Mouse (Mus musculus): ENCODE results near the gene Padi3. TPM values are rescaled to one million over a fixed set of nuclear protein-coding genes. Genes with fewer than 3 reads are reported as not detected.

The Padi3 gene
- polyA plus RNA-seq, 1 experiment from 2014 or later, result 0.45 TPM

- Histone ChIP-seq H3K9ac (no peak overlapping the region), H3K9me3 (replicated peaks) (peaks cover 6% of the 10 kb centered on the region; the same call in 1 of the 2 replicates), H3K27ac (ENCODE audit: poor library complexity, severe bottlenecking) (peak overlapping the region; percentile 14; the same call in 1 of the 2 replicates), H3K4me3 (no peak overlapping the region), H3K4me2 (no peak overlapping the region), H3K36me3 (no peaks in the 10 kb centered on the region), H3K4me1 (replicated peaks) (peaks cover 53% of the 10 kb centered on the region), H3K27me3 (replicated peaks) (no peaks in the 10 kb centered on the region)
- 21% methylated on average over 10 of the region's 10 CpGs for WGBS
- peak; percentile 15; the same call in 1 of the 2 replicates for ATAC-seq (ENCODE audit: insufficient number of reproducible peaks, low FRiP score)
Observed at GRCm38 (mm10) chr4:140815996-140816917, 5.8 kb upstream of the Padi3 start.

- ATAC-seq (ENCODE audit: insufficient number of reproducible peaks, low FRiP score), result no peak
- Histone ChIP-seq H3K9me3 (replicated peaks) (peaks cover 5% of the 10 kb centered on the region; the same call in 1 of the 2 replicates), H3K27ac (ENCODE audit: poor library complexity, severe bottlenecking) (no peak overlapping the region; the same call in 1 of the 2 replicates), H3K27me3 (replicated peaks) (no peaks in the 10 kb centered on the region), H3K4me3 (no peak overlapping the region), H3K9ac (no peak overlapping the region), H3K36me3 (no peaks in the 10 kb centered on the region), H3K4me2 (no peak overlapping the region), H3K4me1 (replicated peaks) (peaks cover 58% of the 10 kb centered on the region)
- WGBS, result 45% methylated on average over 5 of the region's 5 CpGs
Observed at GRCm38 (mm10) chr4:140815496-140815895, 5.0 kb upstream of the Padi3 start.

GRCm38 (mm10) chr4:140814241-140815225 lies 4.1 kb upstream of the Padi3 start:
- H3K36me3 ChIP-seq, result no peaks in the 10 kb centered on the region
- H3K4me3 ChIP-seq, result peak overlapping the region; percentile 45
- H3K27me3 ChIP-seq (replicated peaks), result no peaks in the 10 kb centered on the region
- 0 out of 2 replicates have a peak, but pooled peaks have one; percentile 36 for ATAC-seq (ENCODE audit: insufficient number of reproducible peaks, low FRiP score)
- H3K4me2 ChIP-seq, result peak overlapping the region; percentile 72
- peak overlapping the region; percentile 57; the same call in 1 of the 2 replicates for H3K9ac ChIP-seq
- 24% methylated on average over 36 of the region's 36 CpGs for WGBS
- no peak overlapping the region; the same call in 1 of the 2 replicates for H3K27ac ChIP-seq (ENCODE audit: poor library complexity, severe bottlenecking)
- H3K9me3 ChIP-seq (replicated peaks), result peaks cover 5% of the 10 kb centered on the region; the same call in 1 of the 2 replicates
- H3K4me1 ChIP-seq (replicated peaks), result peaks cover 61% of the 10 kb centered on the region

GRCm38 (mm10) chr4:140813358-140814185 lies 3.1 kb upstream of the Padi3 start:
- Histone ChIP-seq H3K27ac (ENCODE audit: poor library complexity, severe bottlenecking) (no peak overlapping the region), H3K9ac (no peak overlapping the region), H3K4me3 (peak overlapping the region; percentile 45), H3K9me3 (replicated peaks) (peaks cover 5% of the 10 kb centered on the region; the same call in 1 of the 2 replicates), H3K27me3 (replicated peaks) (peaks cover 4% of the 10 kb centered on the region; the same call in 1 of the 2 replicates), H3K4me2 (peak overlapping the region; percentile 72), H3K4me1 (replicated peaks) (peaks cover 70% of the 10 kb centered on the region), H3K36me3 (no peaks in the 10 kb centered on the region)
- no peak for ATAC-seq (ENCODE audit: insufficient number of reproducible peaks, low FRiP score)
- 41% methylated on average over 13 of the region's 13 CpGs for WGBS

GRCm38 (mm10) chr4:140812609-140813008 lies 2.2 kb upstream of the Padi3 start:
- peaks cover 6% of the 10 kb centered on the region; the same call in 1 of the 2 replicates for H3K27me3 ChIP-seq (replicated peaks)
- H3K9me3 ChIP-seq (replicated peaks), result peaks cover 2% of the 10 kb centered on the region; the same call in 1 of the 2 replicates
- no peaks in the 10 kb centered on the region for H3K36me3 ChIP-seq
- peak; percentile 49; the same call in 1 of the 2 replicates for ATAC-seq (ENCODE audit: insufficient number of reproducible peaks, low FRiP score)
- peak overlapping the region; percentile 47 for H3K4me2 ChIP-seq
- H3K4me1 ChIP-seq (replicated peaks), result peaks cover 71% of the 10 kb centered on the region
- 7% methylated on average over 12 of the region's 14 CpGs for WGBS
- 0 out of 2 replicates have a peak overlapping the region, but pooled peaks have one; percentile 10 for H3K9ac ChIP-seq
- H3K4me3 ChIP-seq, result 0 out of 2 replicates have a peak overlapping the region, but pooled peaks have one; percentile 4
- H3K27ac ChIP-seq (ENCODE audit: poor library complexity, severe bottlenecking), result peak overlapping the region; percentile 24

GRCm38 (mm10) chr4:140812191-140812590 lies 1.7 kb upstream of the Padi3 start:
- Histone ChIP-seq H3K36me3 (no peaks in the 10 kb centered on the region), H3K4me2 (peak overlapping the region; percentile 47), H3K9ac (0 out of 2 replicates have a peak overlapping the region, but pooled peaks have one; percentile 10), H3K4me1 (replicated peaks) (peaks cover 71% of the 10 kb centered on the region), H3K4me3 (0 out of 2 replicates have a peak overlapping the region, but pooled peaks have one; percentile 4), H3K9me3 (replicated peaks) (no peaks in the 10 kb centered on the region), H3K27me3 (replicated peaks) (peaks cover 10% of the 10 kb centered on the region), H3K27ac (ENCODE audit: poor library complexity, severe bottlenecking) (peak overlapping the region; percentile 40; the same call in 1 of the 2 replicates)
- peak; percentile 17; the same call in 1 of the 2 replicates for ATAC-seq (ENCODE audit: insufficient number of reproducible peaks, low FRiP score)
- WGBS, result 9% methylated on average over 8 of the region's 8 CpGs

GRCm38 (mm10) chr4:140809118-140809517 lies 1.3 kb downstream of the Padi3 start:
- Histone ChIP-seq H3K27ac (ENCODE audit: poor library complexity, severe bottlenecking) (no peak overlapping the region), H3K4me3 (no peak overlapping the region), H3K4me1 (replicated peaks) (peaks cover 51% of the 10 kb centered on the region), H3K9me3 (replicated peaks) (no peaks in the 10 kb centered on the region), H3K4me2 (0 out of 2 replicates have a peak overlapping the region, but pooled peaks have one; percentile 8), H3K27me3 (replicated peaks) (peaks cover 12% of the 10 kb centered on the region), H3K9ac (no peak overlapping the region), H3K36me3 (no peaks in the 10 kb centered on the region)
- 21% methylated on average over 8 of the region's 8 CpGs for WGBS
- ATAC-seq (ENCODE audit: insufficient number of reproducible peaks, low FRiP score), result peak; percentile 22

GRCm38 (mm10) chr4:140804601-140805000 lies 5.8 kb downstream of the Padi3 start:
- Histone ChIP-seq H3K9me3 (replicated peaks) (no peaks in the 10 kb centered on the region), H3K27ac (ENCODE audit: poor library complexity, severe bottlenecking) (no peak overlapping the region), H3K36me3 (no peaks in the 10 kb centered on the region), H3K4me3 (no peak overlapping the region), H3K4me2 (no peak overlapping the region), H3K9ac (no peak overlapping the region), H3K27me3 (replicated peaks) (peaks cover 12% of the 10 kb centered on the region), H3K4me1 (replicated peaks) (peaks cover 16% of the 10 kb centered on the region)
- ATAC-seq (ENCODE audit: insufficient number of reproducible peaks, low FRiP score), result no peak
- WGBS, result 75% methylated on average over 9 of the region's 9 CpGs

GRCm38 (mm10) chr4:140801364-140801763 lies 9.1 kb downstream of the Padi3 start:
- Histone ChIP-seq H3K27me3 (replicated peaks) (no peaks in the 10 kb centered on the region), H3K4me2 (no peak overlapping the region), H3K4me3 (no peak overlapping the region), H3K27ac (ENCODE audit: poor library complexity, severe bottlenecking) (no peak overlapping the region), H3K9ac (no peak overlapping the region), H3K36me3 (no peaks in the 10 kb centered on the region), H3K4me1 (replicated peaks) (peaks cover 5% of the 10 kb centered on the region), H3K9me3 (replicated peaks) (no peaks in the 10 kb centered on the region)
- WGBS, result 67% methylated on average over 3 of the region's 3 CpGs
- no peak for ATAC-seq (ENCODE audit: insufficient number of reproducible peaks, low FRiP score)

GRCm38 (mm10) chr4:140796786-140797185 lies 13.7 kb downstream of the Padi3 start:
- 83% methylated on average over 3 of the region's 3 CpGs for WGBS

More at GRCm38 (mm10) chr4:140796786-140797185, 13.7 kb downstream of the Padi3 start:
- Histone ChIP-seq H3K36me3 (no peaks in the 10 kb centered on the region), H3K4me3 (no peak overlapping the region), H3K9me3 (replicated peaks) (no peaks in the 10 kb centered on the region), H3K4me1 (replicated peaks) (no peaks in the 10 kb centered on the region), H3K27ac (ENCODE audit: poor library complexity, severe bottlenecking) (no peak overlapping the region), H3K4me2 (no peak overlapping the region), H3K9ac (no peak overlapping the region), H3K27me3 (replicated peaks) (0 out of 2 replicates have a peak, but pooled peaks cover 7% of the 10 kb centered on the region)
- ATAC-seq (ENCODE audit: insufficient number of reproducible peaks, low FRiP score), result no peak
